Mouse (Mus musculus) urinary bladder, postnatal 36 days (tissue): ENCODE measurements at regions not wholly inside any gene's neighbourhood (a gene's known extent, or its start where the extent isn't known, plus 50 kb on each side); places are given as distances from the start of the nearest gene placed in this dataset.
A peak's percentile ranks its signal among the peaks of the same experiment; 100 is the strongest.

Experiments
- DNase-seq, 2 experiments: peaks; one replicate each; pipeline ENCODE4 v3.0.0; 2022; ENCODE audit warnings: low spot score in 2 of 2, mixed read lengths in 1 of 2

DNA sequence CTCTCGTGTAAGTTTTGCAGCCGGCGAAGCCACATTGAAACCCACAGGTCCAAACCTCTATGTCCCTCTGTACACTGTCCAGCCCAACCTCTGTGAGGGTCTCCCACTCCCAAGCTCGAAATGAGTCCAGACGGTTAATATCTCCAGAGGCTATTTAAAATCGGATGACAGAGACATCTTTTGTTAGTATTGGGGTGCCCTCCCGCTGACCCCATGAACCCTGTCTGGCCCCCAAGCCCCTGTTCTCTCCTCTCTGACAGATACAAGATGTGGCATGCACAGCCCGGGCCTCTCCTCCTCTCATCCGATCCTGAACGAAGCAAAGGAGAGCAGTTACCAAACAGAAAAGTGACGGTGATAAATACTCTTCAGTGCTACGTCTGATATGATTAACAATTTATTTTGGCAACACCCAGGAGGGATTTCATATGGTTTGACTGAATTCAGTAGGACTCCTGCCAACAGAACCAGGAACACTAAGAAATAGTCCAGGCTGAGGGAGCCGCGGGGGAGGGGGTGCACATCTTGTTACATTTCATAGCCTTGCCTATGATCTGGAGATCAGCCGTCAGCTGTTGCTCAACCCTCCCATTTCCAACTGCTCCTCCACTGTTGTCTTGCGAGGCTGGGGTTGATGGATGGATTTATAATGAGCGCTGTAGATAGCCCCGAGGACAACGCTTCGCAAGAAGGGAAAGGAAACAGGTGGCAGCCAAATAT is 266.6 kb upstream of the Klf3 start:
- peak; percentile 30 to 69 for DNase-seq

DNA sequence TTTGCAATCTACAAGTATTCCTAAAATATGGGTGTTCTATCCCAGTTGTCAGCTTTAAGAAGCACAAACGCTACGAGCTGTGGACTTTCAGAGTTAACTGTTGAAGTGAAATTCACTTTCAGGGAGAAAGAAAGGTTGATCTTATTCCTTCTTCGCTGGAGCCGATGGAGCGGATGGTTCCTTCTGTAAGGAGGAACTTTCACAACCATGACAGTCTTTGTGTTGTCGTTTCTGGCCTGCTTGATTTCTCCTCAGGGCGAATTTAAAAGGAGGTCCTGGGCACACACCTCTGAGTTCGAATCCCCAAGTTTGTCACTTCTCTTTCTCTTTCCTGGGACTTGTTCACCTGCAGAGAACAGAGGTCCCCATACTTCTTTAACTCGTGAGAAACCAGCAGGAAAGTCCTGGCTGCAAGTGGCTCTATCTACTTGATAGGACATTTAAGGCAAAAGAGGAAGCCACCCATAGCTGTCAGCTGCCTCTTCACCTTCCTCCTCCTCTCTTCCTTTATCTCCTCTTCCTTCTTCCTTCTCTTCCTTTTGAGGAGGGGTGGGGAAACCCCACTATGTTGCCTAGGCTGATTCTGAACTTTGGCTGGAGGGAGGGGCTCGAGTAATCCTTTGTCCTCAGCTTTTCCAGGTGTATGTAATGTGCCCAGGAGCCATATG is 265.9 kb upstream of the Klf3 start:
- DNase-seq = no peak

DNA sequence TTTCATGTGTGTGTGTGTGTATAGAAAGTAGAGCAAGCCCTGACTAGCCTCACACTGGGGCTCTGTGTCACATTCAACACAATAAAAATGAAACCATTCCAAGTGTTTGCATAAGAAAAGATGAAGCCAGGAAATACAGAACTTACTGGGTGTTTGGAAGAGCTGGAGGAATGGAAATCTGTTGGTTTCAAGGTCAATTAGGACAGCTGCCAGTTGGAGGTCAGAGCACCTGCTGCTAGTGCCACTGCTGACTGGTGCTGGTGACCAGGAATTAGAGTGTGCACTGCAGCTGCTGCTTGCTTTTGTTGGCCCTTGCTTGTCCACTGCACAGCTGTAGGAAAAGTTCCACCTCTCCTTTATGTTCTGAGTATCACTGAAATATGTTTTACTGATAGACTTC is 261.4 kb upstream of the Klf3 start:
- no peak for DNase-seq

DNA sequence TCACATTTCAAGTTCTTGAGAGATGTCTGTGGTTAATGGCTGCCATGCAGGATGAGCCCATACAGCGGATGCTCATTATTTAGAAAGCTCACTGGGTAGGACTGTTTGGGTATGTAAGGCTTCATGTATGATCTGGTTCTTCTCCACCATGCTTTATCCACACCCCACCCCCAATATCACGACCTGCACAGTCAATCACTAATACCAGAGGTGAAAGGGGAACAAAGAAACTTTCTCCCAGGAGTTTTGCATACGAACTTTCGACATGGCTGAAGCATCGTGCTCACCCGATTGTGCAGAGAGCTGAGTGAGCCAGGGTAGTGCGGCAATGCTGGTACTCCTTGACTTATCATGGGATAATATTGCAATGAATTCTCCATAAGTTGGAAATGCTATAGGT is 247.3 kb upstream of the Klf3 start:
- DNase-seq = no peak

DNA sequence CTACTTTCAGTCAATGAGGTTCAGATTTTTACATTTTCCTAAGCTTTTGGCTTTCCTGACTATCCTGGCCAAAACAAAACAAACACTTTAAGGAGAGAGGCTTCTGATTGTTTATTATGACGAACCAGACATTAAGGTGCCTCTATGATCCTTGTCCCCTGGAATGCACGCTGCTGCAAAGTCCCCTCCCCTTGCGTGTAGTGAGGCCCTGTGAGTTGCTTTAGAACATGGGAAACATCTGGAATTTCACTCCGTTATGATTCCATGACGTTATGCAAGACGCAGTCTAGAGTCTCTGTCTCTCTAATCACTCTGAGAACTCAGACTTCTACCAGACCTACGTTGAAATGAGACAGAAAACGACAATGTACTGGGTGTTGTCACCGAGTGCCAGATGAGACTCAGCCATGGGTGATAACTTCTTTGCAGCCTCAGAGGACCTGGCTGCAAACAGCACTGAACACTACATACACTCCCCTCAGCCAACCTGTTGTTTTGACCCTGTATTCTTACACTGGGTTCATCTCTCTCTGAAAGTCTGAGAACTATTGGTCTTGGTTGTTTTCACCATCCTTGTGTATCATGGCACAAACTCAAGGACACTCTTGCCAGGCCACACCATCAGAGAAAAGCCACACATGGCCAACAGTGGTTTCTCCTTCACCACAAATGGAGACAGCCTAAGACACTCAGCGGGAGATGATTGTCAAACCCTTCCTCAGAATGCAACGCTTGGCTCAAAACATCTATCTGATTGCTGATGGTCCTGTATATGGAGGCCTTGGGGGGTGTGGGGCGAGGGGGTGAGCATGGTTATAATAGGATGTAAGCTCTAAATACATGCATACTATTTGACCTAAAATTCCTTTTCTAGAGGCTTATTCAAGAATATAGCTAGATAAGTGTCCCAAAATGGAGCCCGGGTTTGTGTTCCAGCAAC is 236.5 kb upstream of the Klf3 start:
- no peak for DNase-seq

DNA sequence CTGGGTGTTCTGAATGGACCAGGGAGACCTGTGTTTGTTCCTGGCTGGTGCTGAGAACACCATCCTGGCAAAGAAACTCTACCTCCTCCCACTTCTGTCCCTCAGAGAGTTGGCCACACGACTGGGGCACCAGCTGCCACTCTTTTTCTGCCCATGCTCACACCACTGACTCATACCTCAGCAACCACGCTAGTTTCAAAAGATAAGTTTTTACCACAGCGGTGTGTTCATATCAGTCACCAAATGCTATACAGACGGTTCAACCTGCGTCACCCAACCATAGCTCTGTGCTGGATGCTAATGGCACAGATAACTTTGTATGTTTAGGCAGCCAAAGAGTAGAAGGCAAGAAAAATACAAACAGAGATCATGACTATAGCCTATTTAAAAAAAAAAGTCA is 235.4 kb upstream of the Klf3 start:
- DNase-seq = no peak

DNA sequence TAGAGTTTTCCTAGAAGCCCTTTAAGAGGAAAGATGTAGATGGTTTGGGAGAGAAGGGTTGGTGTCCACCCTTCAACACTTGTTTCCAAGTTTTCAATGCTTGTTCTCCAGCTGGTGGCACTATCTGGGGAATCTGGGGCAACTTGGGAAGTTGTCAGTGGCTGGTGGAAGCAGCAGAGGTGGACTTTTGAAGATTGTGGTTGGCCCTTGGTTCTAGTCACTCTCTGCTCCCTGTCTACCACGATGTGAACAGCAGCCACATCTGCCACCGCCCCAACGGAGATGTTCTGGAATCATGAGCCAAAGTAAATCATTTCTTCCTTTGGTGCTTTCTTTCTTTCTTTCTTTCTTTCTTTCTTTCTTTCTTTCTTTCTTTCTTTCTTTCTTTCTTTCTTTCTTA is 234.9 kb upstream of the Klf3 start:
- no peak for DNase-seq

DNA sequence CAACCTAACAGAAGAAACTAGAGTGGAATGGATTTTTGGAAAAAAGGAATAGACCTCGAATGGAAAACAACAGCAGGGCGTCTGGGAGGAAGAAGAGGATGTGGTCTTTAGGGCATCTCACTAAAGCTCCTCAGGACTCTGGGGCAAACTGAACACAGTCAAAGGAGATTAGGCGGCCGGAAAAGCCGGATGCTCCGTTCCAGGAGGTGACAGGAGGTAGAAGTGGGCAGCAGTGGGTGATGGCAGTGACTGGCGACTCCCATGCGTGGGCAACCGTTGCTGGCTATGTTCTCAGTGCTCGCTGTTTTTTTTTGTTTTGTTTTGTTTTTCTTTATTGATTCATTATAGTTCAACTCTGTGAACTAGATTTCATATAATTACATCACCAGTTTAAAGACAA is 228.8 kb upstream of the Klf3 start:
- no peak for DNase-seq

DNA sequence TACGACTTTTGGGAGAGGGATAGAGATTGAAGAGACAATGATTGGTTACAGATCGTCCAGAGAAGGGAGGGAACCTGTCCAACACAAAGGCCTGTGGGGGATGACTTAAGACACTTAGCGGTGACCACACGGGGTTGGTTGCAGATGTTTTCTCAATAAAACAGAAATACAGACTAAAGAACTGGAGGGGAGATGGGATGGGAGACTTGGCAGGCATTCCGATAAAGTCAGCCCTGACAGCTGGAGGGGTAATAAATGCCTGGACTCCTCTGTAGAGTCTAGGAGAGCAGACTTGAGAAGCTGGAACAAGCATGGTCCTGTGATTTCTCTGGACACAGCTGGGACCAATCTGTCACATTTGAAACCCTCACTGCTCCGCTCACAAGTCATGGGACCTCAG is 227.3 kb upstream of the Klf3 start:
- DNase-seq = no peak

DNA sequence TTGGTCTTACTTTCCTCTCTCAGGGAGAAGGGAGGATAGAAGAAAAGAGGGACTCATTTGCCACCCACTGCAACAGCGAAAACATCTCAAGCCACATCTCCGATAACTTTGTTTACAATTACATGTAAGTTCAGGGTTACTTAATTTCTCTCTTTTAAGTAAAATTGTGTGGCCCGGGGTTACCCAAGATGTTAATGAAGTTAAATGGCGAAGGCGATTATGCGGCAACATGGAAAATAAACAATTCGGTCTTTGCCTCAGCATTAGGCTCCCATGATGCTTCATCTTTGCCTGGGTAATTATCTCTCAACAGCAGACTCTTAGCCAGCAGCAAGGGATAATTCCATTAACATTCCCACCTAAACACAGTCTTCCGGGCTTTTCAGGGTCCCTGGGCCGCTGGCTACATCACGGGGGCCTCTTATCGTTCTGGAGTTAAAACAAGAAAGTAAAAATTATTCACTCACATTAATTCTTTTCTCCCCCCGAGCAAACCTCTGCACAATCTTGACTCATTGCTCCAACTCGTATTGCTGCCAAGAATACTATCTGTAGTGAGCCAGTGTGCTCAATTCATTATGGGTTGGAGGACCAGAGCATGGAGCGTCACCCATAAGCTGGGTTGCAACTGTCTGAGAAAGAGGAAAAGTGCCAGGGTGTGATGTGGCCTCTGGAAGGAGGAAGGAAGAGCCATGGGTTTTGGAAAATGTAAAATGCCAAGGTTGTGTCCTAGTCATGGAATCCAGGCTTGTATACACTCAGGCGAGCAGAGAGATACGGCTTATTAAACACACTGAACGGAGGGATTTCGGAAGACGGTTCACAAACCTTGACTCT is 226.5 kb upstream of the Klf3 start:
- no peak for DNase-seq

DNA sequence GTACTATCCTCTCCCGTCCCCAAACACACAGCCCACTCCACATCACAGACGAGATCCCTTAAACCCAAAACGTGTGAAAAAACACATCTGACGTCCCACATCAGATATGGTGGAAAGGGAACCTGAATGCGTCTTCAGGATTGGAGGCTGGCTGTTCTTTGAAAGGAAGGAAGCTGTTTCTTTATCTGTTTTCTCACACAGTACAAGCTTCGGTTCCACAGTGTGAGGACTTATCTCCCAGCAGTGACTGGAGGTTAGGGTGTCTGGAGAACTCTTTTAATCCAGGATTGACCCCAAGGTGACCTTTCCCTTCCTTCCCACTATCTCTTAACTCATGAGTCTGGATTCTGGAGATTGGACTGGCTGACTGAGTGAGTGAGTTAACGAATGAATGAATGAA is 225.8 kb upstream of the Klf3 start:
- no peak for DNase-seq

DNA sequence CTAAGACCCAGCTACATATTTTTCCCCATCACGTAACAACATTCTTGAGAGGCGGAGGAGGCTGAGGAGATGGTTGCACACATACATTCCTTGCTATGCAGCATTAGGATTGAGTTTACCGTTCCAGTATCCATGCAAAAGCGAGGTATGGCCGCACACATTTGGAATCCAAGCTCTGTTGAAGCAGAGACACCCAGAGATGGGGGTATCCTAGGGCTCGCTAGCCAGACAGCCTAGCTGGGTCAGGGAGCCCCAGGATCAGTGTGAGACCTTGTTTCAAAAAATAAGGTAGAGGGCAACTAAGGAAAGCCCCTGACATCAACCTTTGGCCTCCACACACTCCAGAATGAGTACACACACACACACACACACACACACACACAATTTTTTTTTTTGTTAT is 224.7 kb upstream of the Klf3 start:
- DNase-seq = no peak

DNA sequence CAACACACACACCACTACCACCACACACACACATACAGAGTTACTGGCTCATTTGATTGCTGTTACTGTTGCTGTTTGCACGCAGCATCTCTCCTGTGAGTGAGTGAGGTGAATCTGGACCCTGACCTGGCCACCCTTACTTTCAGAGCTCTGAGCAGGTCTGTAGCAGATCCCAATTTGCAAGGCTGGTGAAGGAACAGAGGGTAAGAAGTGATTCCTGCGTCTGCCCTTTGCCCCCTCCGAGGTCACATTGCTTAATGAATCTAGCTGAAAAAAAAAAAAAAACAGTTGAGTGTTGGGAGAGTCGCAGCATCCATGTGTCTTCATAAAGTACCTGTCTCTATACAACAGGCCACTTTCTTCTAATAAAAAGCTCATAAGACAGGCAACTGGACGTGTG is 224.1 kb upstream of the Klf3 start:
- no peak for DNase-seq

DNA sequence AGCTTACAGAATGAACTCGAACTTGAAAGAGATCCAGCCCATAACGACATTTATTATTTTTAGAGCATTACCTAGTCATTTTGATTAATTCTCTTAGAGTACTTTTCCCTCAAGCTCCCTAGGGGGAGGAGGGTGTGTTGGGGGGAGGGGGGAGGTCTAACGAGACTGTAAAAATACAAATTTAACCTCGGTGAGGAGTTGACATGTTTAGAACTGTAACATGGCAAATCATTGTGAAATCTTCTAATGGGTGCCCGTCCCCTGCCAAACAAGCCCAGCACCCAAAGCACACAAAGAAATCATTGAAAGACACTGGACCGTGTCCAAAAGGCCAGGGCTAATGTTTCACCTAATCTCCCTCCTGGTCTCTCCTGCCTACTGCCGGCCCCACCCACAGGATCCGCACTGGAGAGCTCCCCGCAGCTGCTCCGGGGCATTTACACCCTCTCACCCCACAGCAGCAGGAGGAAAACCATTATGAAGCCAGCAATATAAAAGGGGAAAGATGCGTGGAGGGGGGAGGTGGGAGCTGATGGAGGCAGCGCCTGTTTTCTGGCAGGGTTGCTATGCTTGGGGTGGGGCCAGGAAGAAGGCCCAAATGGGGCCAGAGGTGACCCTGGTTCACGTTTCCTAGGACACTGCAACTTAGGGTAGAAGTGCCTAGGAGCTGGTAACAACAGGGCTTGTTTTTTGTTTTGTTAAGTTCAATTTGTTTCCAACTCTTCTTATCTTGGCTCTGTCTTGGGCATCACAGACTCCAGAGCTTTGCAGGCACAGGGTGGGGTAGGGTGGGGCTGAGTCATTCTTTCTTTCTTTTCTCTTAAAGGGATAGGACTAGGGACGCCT is 223.5 kb upstream of the Klf3 start:
- peak; percentile 74 to 83 for DNase-seq

DNA sequence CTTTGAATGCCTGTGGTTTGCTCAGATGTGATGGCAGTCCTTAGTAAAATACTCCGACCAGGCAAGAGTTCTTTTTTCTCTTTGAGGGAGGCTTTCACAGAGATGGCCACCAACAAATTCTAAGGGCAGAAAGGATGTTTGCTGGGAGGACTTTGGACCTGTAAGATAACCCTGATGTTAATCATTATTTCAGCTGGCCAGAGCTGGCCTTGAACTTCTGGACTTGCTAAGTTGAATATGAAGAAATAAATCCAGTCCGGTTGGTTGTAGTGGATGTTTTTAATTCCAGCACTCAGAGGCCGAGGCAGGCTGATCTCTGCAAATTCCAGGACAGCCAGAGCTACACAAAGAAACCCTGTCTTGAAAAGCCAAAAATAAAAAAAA is 222.9 kb upstream of the Klf3 start:
- no peak for DNase-seq

DNA sequence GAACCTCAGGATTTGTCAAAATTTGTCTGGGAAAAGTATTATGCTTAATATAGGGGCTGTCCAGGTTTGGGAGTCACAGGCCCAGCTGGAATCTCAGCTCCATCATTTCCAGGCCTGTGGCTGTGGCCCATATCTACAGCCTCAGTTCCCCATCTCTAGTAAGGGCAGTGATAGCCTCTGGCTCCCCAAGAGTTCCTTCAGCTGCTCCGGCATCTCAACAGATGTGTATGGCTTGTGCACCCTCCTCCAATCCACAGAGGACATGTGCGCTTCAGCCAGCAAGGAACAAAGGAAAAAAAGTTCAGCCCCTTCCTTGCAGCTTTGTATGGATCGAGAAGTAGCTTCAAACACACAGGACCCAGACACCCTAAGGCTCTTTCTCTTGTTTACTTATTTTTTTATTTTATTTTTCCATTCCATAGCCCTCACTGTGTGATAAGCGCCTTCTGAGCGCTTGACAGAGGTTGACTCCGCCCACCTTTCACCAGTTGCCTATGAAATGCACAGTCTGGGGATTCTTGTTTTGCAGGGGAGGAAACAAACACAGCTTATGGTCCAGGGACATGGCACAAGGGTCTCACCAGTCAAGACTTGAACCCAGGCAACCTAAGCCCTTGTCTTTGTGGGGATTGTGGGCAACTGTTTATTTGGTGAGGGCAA is 222.3 kb upstream of the Klf3 start:
- no peak for DNase-seq

DNA sequence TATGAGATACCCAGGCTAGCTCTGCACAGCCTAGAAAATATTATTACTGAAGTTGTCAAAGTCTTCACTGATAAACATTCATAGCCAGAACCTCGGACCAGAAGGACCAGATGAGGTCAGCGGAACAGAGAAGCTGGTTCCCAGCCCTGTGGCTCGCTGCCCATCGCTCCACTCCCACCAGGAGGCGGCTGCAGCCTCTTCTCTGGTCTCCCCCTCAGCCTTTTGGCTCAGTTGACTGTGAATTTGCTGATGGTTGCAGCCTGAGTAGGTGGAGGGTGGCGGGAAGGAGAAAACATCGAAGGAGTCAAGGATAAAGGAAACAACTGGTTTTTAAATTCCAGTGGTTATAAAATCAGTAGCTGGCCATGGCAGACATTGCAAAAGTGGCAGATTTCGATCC is 221.7 kb upstream of the Klf3 start:
- DNase-seq = peak in 1 of 2 experiments; percentile 80

DNA sequence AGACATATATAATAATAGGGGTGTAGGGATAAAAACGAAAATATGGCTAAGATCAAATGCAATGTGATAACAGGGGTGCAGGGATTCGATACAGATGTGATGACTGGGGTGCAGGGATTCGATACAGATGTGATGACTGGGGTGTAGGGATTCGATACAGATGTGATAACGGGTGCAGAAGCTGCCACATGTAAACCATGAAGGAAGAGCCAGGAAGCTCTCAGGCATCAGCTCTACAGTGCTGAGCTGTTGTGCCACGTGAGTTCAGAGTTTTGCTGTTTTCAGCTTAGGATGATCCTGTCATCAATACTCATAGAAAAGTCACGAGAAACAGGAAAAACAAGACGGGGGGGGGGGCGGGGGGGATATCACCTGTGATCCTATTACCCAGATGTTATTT is 221.2 kb upstream of the Klf3 start:
- DNase-seq = no peak

DNA sequence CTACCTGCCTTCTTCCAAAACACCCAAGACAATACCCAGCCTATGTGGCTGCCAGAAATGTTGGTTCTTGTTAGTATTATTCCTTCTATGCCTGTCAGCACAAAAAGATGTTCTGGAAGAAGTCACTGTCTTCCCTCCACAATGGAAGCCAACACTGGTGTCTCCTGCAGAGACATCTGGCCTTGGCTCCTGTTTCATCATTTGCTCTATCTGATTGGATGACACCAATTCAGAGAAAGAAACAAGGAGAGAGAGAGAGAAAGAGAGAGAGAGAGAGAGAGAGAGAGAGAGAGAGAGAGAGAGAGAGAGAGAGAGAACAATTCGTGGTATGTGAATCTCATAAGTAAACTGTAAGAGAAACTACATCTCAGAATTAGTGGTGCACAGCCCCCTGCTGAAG is 218.9 kb upstream of the Klf3 start:
- no peak for DNase-seq

DNA sequence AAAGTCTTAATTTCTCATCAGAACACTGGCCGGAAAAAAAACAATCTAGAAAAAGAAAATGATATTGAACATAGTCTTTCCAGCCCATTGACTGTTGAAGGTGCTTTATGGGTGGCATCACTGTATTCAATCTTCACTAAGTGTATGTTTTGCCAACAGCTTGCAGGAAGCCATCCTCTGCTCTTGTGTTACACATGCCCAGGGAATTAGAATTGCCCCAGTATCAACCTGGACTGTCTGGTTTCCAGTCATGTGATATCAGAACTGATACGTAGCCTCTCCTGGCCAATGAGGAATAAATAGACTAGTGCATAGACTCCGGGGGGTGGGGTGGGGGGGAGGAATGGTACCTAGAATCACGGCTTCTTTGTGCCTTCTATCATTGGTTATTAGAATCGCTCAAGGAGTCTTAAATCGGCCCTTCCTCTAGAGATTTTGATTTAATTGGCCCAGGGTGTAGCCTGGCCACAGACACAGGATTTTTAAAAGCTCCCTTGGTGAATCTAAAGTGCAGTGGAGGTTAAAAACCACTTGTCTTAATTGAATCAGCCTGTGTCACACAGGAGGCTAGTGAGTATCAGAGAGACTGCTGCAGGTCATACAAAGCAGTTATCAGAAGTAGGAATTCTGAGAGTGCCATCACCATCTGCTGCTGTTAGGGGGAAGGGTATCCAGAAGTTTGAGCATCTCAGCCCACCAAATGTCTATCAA is 218.0 kb upstream of the Klf3 start:
- no peak for DNase-seq
